Mouse (Mus musculus) stomach, postnatal 0 days (tissue): ENCODE measurements at regions not wholly inside any gene's neighbourhood (a gene's known extent, or its start where the extent isn't known, plus 50 kb on each side); places are given as distances from the start of the nearest gene placed in this dataset.

Experiments used
- CTCF ChIP-seq: IDR thresholded peaks from 2 replicates; pipeline ENCODE4 v1.5.1; 2016; ENCODE audit warnings: antibody characterized with exemption, low read depth, mild to moderate bottlenecking, moderate library complexity
- EP300 ChIP-seq: optimal IDR thresholded peaks from 2 replicates; pipeline ENCODE3; 2016; ENCODE audit warnings: antibody characterized with exemption

- TF ChIP-seq EP300 (no peak), CTCF (no peak)
These were observed 62.9 kb upstream of the Arhgap5 start for GRCm38 (mm10) chr12:52440868-52441365.
